Mouse (Mus musculus) spleen, adult 2 months (tissue): ENCODE data around the gene 4931406C07Rik.
"Not testable (repeated sequence)": the region's sequence is repeated elsewhere in the genome, so short reads cannot be mapped to it uniquely, and the experiment has no call there.

ENCODE experiments used
- CTCF ChIP-seq: fragments of 200-500 bp; IDR thresholded peaks from 2 replicates; pipeline ENCODE4 v1.5.1; 2011; ENCODE audit warnings: mild to moderate bottlenecking, inconsistent platforms; ENCODE audit not compliant: insufficient read depth, insufficient read length, insufficient replicate concordance; ENCODE audit errors: extremely low read depth
- POLR2A ChIP-seq: fragments of 200-500 bp; IDR thresholded peaks from 2 replicates; pipeline ENCODE4 v1.6.1; 2011; ENCODE audit warnings: low read depth, low read length, inconsistent platforms

DNA sequence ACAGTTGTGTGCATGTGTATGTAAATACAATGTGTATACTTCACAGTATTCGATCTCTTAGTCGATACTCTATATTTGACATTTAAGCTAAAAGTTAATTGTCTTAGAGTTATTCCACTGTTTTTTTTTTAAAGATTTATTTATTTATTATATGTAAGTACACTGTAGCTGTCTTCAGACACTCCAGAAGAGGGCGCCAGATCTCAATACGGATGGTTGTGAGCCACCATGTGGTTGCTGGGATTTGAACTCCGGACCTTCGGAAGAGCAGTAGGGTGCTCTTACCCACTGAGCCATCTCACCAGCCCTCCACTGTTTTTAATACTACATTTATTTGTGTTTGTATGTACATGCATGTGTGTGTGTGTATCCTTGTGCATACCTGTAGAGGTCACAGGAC lies 4.2 kb downstream of the 4931406C07Rik start:
- TF ChIP-seq POLR2A, CTCF: not testable (repeated sequence)
